Mouse (Mus musculus) heart, embryonic 14.5 days (tissue): ENCODE measurements around the gene Nav1. TPM values are rescaled to one million over a fixed set of nuclear protein-coding genes. Genes with fewer than 3 reads are reported as not detected.

Experiments used
- ATAC-seq: fragments of 200-750 bp; cut with Nextera tagmentation; 2 replicates; pipeline ENCODE4 v1.8.0; 2017; ENCODE audit warnings: low read depth, moderate TSS enrichment; ENCODE audit not compliant: insufficient number of reproducible peaks, insufficient read depth, low FRiP score
- H3K27ac ChIP-seq, 2 experiments: fragments of 200-500 bp in 1 of 2; fragments of 300-500 bp in 1 of 2; sonication (generic) in 1 of 2; replicated peaks in 1 of 2; 2 replicates each; pipeline ENCODE4 v1.5.1; 2012 to 2014; ENCODE audit warnings: low read depth in 2 of 2, low read length in 2 of 2, control low read depth in 1 of 2, mild to moderate bottlenecking in 1 of 2, mixed read lengths in 1 of 2; ENCODE audit not compliant: control insufficient read depth in 1 of 2, insufficient read depth in 1 of 2
- H3K27me3 ChIP-seq: fragments of 300-500 bp; sonication (generic); 2 replicates; pipeline ENCODE4 v1.6.1; 2014; ENCODE audit warnings: mild to moderate bottlenecking, low read length, control low read depth; ENCODE audit not compliant: control insufficient read depth, insufficient read depth
- H3K36me3 ChIP-seq: fragments of 300-500 bp; sonication (generic); 2 replicates; pipeline ENCODE4 v1.6.1; 2014; ENCODE audit warnings: mild to moderate bottlenecking, control low read depth, low read length, mixed read lengths; ENCODE audit not compliant: control insufficient read depth, insufficient read depth
- H3K4me1 ChIP-seq, 2 experiments: fragments of 200-500 bp in 1 of 2; fragments of 300-500 bp in 1 of 2; sonication (generic) in 1 of 2; 2 replicates each; pipeline ENCODE4 v1.6.1; 2012 to 2014; ENCODE audit warnings: low read length in 2 of 2, control low read depth in 1 of 2, mixed read lengths in 1 of 2; ENCODE audit not compliant: control insufficient read depth in 2 of 2, insufficient read depth in 2 of 2
- H3K4me2 ChIP-seq: fragments of 300-500 bp; sonication (generic); 2 replicates; pipeline ENCODE4 v1.6.1; 2014; ENCODE audit warnings: mild to moderate bottlenecking, low read length
- H3K4me3 ChIP-seq, 2 experiments: fragments of 200-500 bp in 1 of 2; fragments of 300-500 bp in 1 of 2; sonication (generic) in 1 of 2; 2 replicates each; pipeline ENCODE4 v1.5.1; 2012 to 2014; ENCODE audit warnings: low read length in 2 of 2, mild to moderate bottlenecking in 2 of 2, control low read depth in 1 of 2, low read depth in 1 of 2, moderate library complexity in 1 of 2; ENCODE audit not compliant: control insufficient read depth in 1 of 2, insufficient read depth in 1 of 2
- H3K9ac ChIP-seq: fragments of 300-500 bp; sonication (generic); 2 replicates; pipeline ENCODE4 v1.6.1; 2014; ENCODE audit warnings: mild to moderate bottlenecking, low read length
- H3K9me3 ChIP-seq: fragments of 300-500 bp; sonication (generic); 2 replicates; pipeline ENCODE4 v1.6.1; 2016; ENCODE audit warnings: low read length, control low read depth; ENCODE audit not compliant: control insufficient read depth
- WGBS: fragments of 180-500 bp; shearing (Covaris S2); extraction: QIAGEN DNeasy Blood & Tissue Kit; methylation state at CpG from one replicate; pipeline ENCODE4 v1.1.7; 2014; 5-methylcytosine and 5-hydroxymethylcytosine counted together
- polyA plus RNA-seq: library from polyadenylated mRNA; unstranded; fragments of >200 nt; fragmentation: Nextera tagmentation; extraction: Ambion mirVana; gene quantifications from 2 replicates; pipeline ENCODE4 v1.2.1, GENCODE M21; 2014

The Nav1 gene
- polyA plus RNA-seq, 1 experiment from 2014 or later = 28.0 TPM

- Histone ChIP-seq H3K4me2 (no peak overlapping the region), H3K27me3 (no peaks in the 10 kb centered on the region), H3K9me3 (no peaks in the 10 kb centered on the region), H3K36me3 (no peaks in the 10 kb centered on the region; the same call in 1 of the 2 replicates), H3K9ac (no peak overlapping the region), H3K4me1 (peaks cover 12% of the 10 kb centered on the region in 2 experiments; a peak in 3 of 4 replicates), H3K27ac (no peak overlapping the region), H3K4me3 (no peak overlapping the region)
- no peak for ATAC-seq
- 5% methylated on average over 3 of the region's 3 CpGs for WGBS
These were observed 30.5 kb upstream of the Nav1 start for GRCm38 (mm10) chr1:135637574-135638008.

- Histone ChIP-seq H3K4me2 (no peak overlapping the region), H3K27ac (no peak overlapping the region), H3K4me1 (peaks cover 17 to 26% of the 10 kb centered on the region in 2 experiments), H3K9ac (no peak overlapping the region), H3K27me3 (no peaks in the 10 kb centered on the region), H3K9me3 (no peaks in the 10 kb centered on the region), H3K36me3 (no peaks in the 10 kb centered on the region; the same call in 1 of the 2 replicates), H3K4me3 (no peak overlapping the region)
- no peak for ATAC-seq
- WGBS = 53% methylated on average over 6 of the region's 6 CpGs
These were observed 29.0 kb upstream of the Nav1 start for GRCm38 (mm10) chr1:135636111-135636511.

GRCm38 (mm10) chr1:135635323-135636064 is 28.4 kb upstream of the Nav1 start:
- Histone ChIP-seq H3K27ac (no peak overlapping the region), H3K9ac (no peak overlapping the region), H3K27me3 (no peaks in the 10 kb centered on the region), H3K4me3 (no peak overlapping the region), H3K4me1 (peaks cover 21 to 31% of the 10 kb centered on the region in 2 experiments), H3K4me2 (no peak overlapping the region), H3K9me3 (no peaks in the 10 kb centered on the region), H3K36me3 (no peaks in the 10 kb centered on the region; the same call in 1 of the 2 replicates)
- no peak for ATAC-seq
- WGBS = 72% methylated on average over 11 of the region's 11 CpGs

- 15% methylated on average over 6 of the region's 6 CpGs for WGBS
- Histone ChIP-seq H3K4me2 (no peak overlapping the region), H3K4me3 (no peak overlapping the region), H3K4me1 (peaks cover 21 to 31% of the 10 kb centered on the region in 2 experiments), H3K36me3 (no peaks in the 10 kb centered on the region; the same call in 1 of the 2 replicates), H3K27ac (no peak overlapping the region), H3K9ac (no peak overlapping the region), H3K27me3 (no peaks in the 10 kb centered on the region), H3K9me3 (no peaks in the 10 kb centered on the region)
- no peak for ATAC-seq
These were observed 27.7 kb upstream of the Nav1 start for GRCm38 (mm10) chr1:135634791-135635190.

- Histone ChIP-seq H3K9me3 (no peaks in the 10 kb centered on the region), H3K4me3 (no peak overlapping the region), H3K9ac (no peak overlapping the region), H3K4me2 (no peak overlapping the region), H3K27ac (no peak overlapping the region), H3K27me3 (no peaks in the 10 kb centered on the region), H3K36me3 (no peaks in the 10 kb centered on the region; the same call in 1 of the 2 replicates), H3K4me1 (peaks cover 21 to 31% of the 10 kb centered on the region in 2 experiments)
- no peak for ATAC-seq
- 61% methylated on average over 2 of the region's 2 CpGs for WGBS
These were observed 26.8 kb upstream of the Nav1 start for GRCm38 (mm10) chr1:135633884-135634283.

GRCm38 (mm10) chr1:135633478-135633877 is 26.4 kb upstream of the Nav1 start:
- Histone ChIP-seq H3K4me1 (peaks cover 21 to 31% of the 10 kb centered on the region in 2 experiments), H3K4me3 (no peak overlapping the region), H3K27me3 (no peaks in the 10 kb centered on the region), H3K36me3 (no peaks in the 10 kb centered on the region; the same call in 1 of the 2 replicates), H3K4me2 (no peak overlapping the region), H3K9ac (no peak overlapping the region), H3K27ac (no peak overlapping the region), H3K9me3 (no peaks in the 10 kb centered on the region)
- WGBS = 72% methylated on average over 4 of the region's 4 CpGs
- no peak for ATAC-seq

- Histone ChIP-seq H3K27me3 (no peaks in the 10 kb centered on the region), H3K9me3 (no peaks in the 10 kb centered on the region), H3K9ac (no peak overlapping the region), H3K27ac (peak overlapping the region in 1 of 2 experiments; percentile 47; a peak in 2 of 4 replicates), H3K4me3 (no peak overlapping the region), H3K4me2 (no peak overlapping the region), H3K36me3 (no peaks in the 10 kb centered on the region; the same call in 1 of the 2 replicates), H3K4me1 (peaks cover 14 to 28% of the 10 kb centered on the region in 2 experiments)
- no peak for ATAC-seq
- 81% methylated on average over 1 of the region's 1 CpGs for WGBS
These were observed 25.1 kb upstream of the Nav1 start for GRCm38 (mm10) chr1:135632199-135632598.
